Mouse (Mus musculus): ENCODE results near the gene Fam110a. TPM values are rescaled to one million over a fixed set of nuclear protein-coding genes. Genes with fewer than 3 reads are reported as not detected.

Gene Fam110a
- polyA plus RNA-seq, 1 experiment, result 9.0 TPM

DNA sequence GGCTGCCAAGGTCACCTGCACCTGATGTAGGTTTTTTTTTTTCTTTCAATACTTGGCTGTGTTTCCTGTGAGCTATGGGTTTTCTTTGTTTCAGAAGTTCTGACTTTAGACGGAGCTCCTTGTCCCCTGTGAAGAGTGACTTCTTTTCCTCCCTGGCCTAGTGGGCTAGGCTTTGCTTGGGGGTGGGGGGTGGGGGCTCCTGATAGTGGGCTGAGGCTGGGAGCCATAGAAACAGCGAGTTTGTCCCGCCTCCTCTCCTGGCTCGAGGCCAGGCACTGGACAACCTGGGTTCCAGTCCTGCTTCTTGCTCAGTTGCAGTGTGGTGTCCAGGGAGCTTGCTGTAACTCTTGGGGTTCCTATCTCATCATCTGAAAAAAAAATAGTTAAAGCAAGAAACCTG is 36.0 kb upstream of the Fam110a start:
- Histone ChIP-seq H3K27ac (ENCODE audit: insufficient read depth, low read length) (no peak overlapping the region), H3K4me3 (ENCODE audit: extremely low read depth, insufficient read depth, insufficient read length) (no peak overlapping the region), H3K36me3 (ENCODE audit: control insufficient read depth, insufficient read depth, low read length) (no peaks in the 10 kb centered on the region), H3K4me1 (ENCODE audit: control insufficient read depth, insufficient read depth, insufficient read length) (no peaks in the 10 kb centered on the region), H3K27me3 (ENCODE audit: control insufficient read depth, insufficient read depth, low read length) (no peaks in the 10 kb centered on the region)
- TF ChIP-seq CTCF (IDR thresholded peaks at IDR 0.05; ENCODE audit: extremely low read depth, insufficient read depth, insufficient read length, insufficient replicate concordance) (no peak), POLR2A (IDR thresholded peaks at IDR 0.05; ENCODE audit: low read depth, low read length) (no peak)
- DNase-seq (ENCODE audit: low read depth in 1 of 2, low spot score in 2 of 2), result no peak
- WGBS, result 57% methylated on average over 4 of the region's 4 CpGs

- no peak overlapping the region for H3K4me3 ChIP-seq (ENCODE audit: extremely low read depth, insufficient read depth, insufficient read length)
- H3K4me1 ChIP-seq (ENCODE audit: control insufficient read depth, insufficient read depth, insufficient read length), result no peaks in the 10 kb centered on the region
- TF ChIP-seq POLR2A (IDR thresholded peaks at IDR 0.05; ENCODE audit: low read depth, low read length) (no peak), CTCF (IDR thresholded peaks at IDR 0.05; ENCODE audit: extremely low read depth, insufficient read depth, insufficient read length, insufficient replicate concordance) (no peak)
- no peaks in the 10 kb centered on the region for H3K36me3 ChIP-seq (ENCODE audit: control insufficient read depth, insufficient read depth, low read length)
- DNase-seq (ENCODE audit: low read depth in 1 of 2, low spot score in 2 of 2), result no peak
- 58% methylated on average over 2 of the region's 2 CpGs for WGBS
- H3K27ac ChIP-seq (ENCODE audit: insufficient read depth, low read length), result no peak overlapping the region
- no peaks in the 10 kb centered on the region for H3K27me3 ChIP-seq (ENCODE audit: control insufficient read depth, insufficient read depth, low read length)
These were observed 32.7 kb upstream of the Fam110a start for GRCm38 (mm10) chr2:152012701-152013100.

DNA sequence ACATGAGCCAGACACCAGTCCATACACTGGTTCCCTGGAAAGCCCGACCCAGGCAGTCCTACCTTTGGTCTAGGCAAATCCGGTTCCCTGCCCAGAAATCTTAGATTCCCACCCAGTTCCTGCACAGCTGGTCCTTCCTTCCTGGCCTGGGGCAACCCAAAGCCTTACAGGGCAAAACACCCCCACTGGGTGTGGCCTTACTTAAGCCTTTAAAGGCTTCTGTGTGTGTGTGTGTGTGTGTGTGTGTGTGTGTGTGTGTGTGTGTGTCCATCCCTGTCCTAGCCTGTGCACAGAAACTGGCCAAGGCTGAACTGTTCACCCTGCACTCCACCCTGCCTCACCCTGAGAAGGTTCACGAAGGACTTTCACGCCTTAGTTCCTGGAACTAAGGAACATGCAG is 32.2 kb upstream of the Fam110a start:
- 50% methylated on average over 4 of the region's 4 CpGs for WGBS
- Histone ChIP-seq H3K36me3 (ENCODE audit: control insufficient read depth, insufficient read depth, low read length) (no peaks in the 10 kb centered on the region), H3K27me3 (ENCODE audit: control insufficient read depth, insufficient read depth, low read length) (no peaks in the 10 kb centered on the region), H3K4me3 (ENCODE audit: extremely low read depth, insufficient read depth, insufficient read length) (no peak overlapping the region), H3K27ac (ENCODE audit: insufficient read depth, low read length) (no peak overlapping the region), H3K4me1 (ENCODE audit: control insufficient read depth, insufficient read depth, insufficient read length) (no peaks in the 10 kb centered on the region)
- TF ChIP-seq POLR2A (IDR thresholded peaks at IDR 0.05; ENCODE audit: low read depth, low read length) (no peak), CTCF (IDR thresholded peaks at IDR 0.05; ENCODE audit: extremely low read depth, insufficient read depth, insufficient read length, insufficient replicate concordance) (no peak)
- DNase-seq (ENCODE audit: low read depth in 1 of 2, low spot score in 2 of 2), result no peak

GRCm38 (mm10) chr2:152011724-152012123 is 31.7 kb upstream of the Fam110a start:
- Histone ChIP-seq H3K27me3 (ENCODE audit: control insufficient read depth, insufficient read depth, low read length) (no peaks in the 10 kb centered on the region), H3K4me3 (ENCODE audit: extremely low read depth, insufficient read depth, insufficient read length) (no peak overlapping the region), H3K27ac (ENCODE audit: insufficient read depth, low read length) (no peak overlapping the region), H3K36me3 (ENCODE audit: control insufficient read depth, insufficient read depth, low read length) (no peaks in the 10 kb centered on the region), H3K4me1 (ENCODE audit: control insufficient read depth, insufficient read depth, insufficient read length) (no peaks in the 10 kb centered on the region)
- DNase-seq (ENCODE audit: low read depth in 1 of 2, low spot score in 2 of 2), result no peak
- TF ChIP-seq POLR2A (IDR thresholded peaks at IDR 0.05; ENCODE audit: low read depth, low read length), result no peak
- TF ChIP-seq CTCF (IDR thresholded peaks at IDR 0.05; ENCODE audit: extremely low read depth, insufficient read depth, insufficient read length, insufficient replicate concordance), result no peak
- WGBS, result 58% methylated on average over 2 of the region's 2 CpGs

GRCm38 (mm10) chr2:152010661-152011060 is 30.6 kb upstream of the Fam110a start:
- Histone ChIP-seq H3K36me3 (ENCODE audit: control insufficient read depth, insufficient read depth, low read length) (no peaks in the 10 kb centered on the region), H3K27ac (ENCODE audit: insufficient read depth, low read length) (no peak overlapping the region), H3K27me3 (ENCODE audit: control insufficient read depth, insufficient read depth, low read length) (no peaks in the 10 kb centered on the region), H3K4me1 (ENCODE audit: control insufficient read depth, insufficient read depth, insufficient read length) (no peaks in the 10 kb centered on the region), H3K4me3 (ENCODE audit: extremely low read depth, insufficient read depth, insufficient read length) (no peak overlapping the region)
- 92% methylated on average over 7 of the region's 7 CpGs for WGBS
- no peak for DNase-seq (ENCODE audit: low read depth in 1 of 2, low spot score in 2 of 2)
- no peak for TF ChIP-seq POLR2A (IDR thresholded peaks at IDR 0.05; ENCODE audit: low read depth, low read length)
- TF ChIP-seq CTCF (IDR thresholded peaks at IDR 0.05; ENCODE audit: extremely low read depth, insufficient read depth, insufficient read length, insufficient replicate concordance), result no peak

DNA sequence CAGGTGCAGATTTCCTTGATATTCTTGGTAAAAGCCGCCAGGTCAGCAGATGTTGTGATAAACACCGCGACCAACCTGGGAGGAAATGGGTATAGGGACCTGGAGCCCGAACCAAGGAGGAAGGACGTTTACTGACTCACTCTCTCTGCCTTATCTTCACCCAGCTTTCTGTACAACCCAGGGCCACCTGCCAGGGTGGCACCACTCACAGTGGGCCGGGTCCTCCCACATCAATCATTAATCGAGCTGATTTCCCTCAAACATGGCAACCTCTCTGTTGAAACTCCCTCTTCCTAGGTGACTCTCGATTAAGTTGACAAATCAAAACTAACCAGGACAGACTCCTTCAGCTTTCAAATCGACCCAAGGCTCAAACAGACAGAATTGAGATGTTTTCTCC is 30.2 kb upstream of the Fam110a start:
- no peak for DNase-seq (ENCODE audit: low read depth in 1 of 2, low spot score in 2 of 2)
- Histone ChIP-seq H3K27ac (ENCODE audit: insufficient read depth, low read length) (no peak overlapping the region), H3K36me3 (ENCODE audit: control insufficient read depth, insufficient read depth, low read length) (no peaks in the 10 kb centered on the region), H3K27me3 (ENCODE audit: control insufficient read depth, insufficient read depth, low read length) (no peaks in the 10 kb centered on the region), H3K4me1 (ENCODE audit: control insufficient read depth, insufficient read depth, insufficient read length) (no peaks in the 10 kb centered on the region), H3K4me3 (ENCODE audit: extremely low read depth, insufficient read depth, insufficient read length) (no peak overlapping the region)
- WGBS, result 42% methylated on average over 9 of the region's 9 CpGs
- TF ChIP-seq CTCF (IDR thresholded peaks at IDR 0.05; ENCODE audit: extremely low read depth, insufficient read depth, insufficient read length, insufficient replicate concordance), result no peak
- TF ChIP-seq POLR2A (IDR thresholded peaks at IDR 0.05; ENCODE audit: low read depth, low read length), result no peak

- Histone ChIP-seq H3K27ac (ENCODE audit: insufficient read depth, low read length) (no peak overlapping the region), H3K4me3 (ENCODE audit: extremely low read depth, insufficient read depth, insufficient read length) (no peak overlapping the region), H3K27me3 (ENCODE audit: control insufficient read depth, insufficient read depth, low read length) (no peaks in the 10 kb centered on the region), H3K36me3 (ENCODE audit: control insufficient read depth, insufficient read depth, low read length) (no peaks in the 10 kb centered on the region), H3K4me1 (ENCODE audit: control insufficient read depth, insufficient read depth, insufficient read length) (no peaks in the 10 kb centered on the region)
- TF ChIP-seq CTCF (IDR thresholded peaks at IDR 0.05; ENCODE audit: extremely low read depth, insufficient read depth, insufficient read length, insufficient replicate concordance), result no peak
- TF ChIP-seq POLR2A (IDR thresholded peaks at IDR 0.05; ENCODE audit: low read depth, low read length), result no peak
- no peak for DNase-seq (ENCODE audit: low read depth in 1 of 2, low spot score in 2 of 2)
- WGBS, result 56% methylated on average over 15 of the region's 15 CpGs
These were observed 29.2 kb upstream of the Fam110a start for GRCm38 (mm10) chr2:152009061-152009779.
